Mouse (Mus musculus) small intestine, adult 2 months (tissue): ENCODE measurements around the gene Fuom.

Experiments used
- CTCF ChIP-seq: fragments of 200-500 bp; IDR thresholded peaks from 2 replicates; pipeline ENCODE4 v1.5.1; 2012; ENCODE audit warnings: low read depth, mild to moderate bottlenecking, control low read depth, inconsistent platforms, low read length, moderate library complexity, mixed read lengths; ENCODE audit not compliant: insufficient replicate concordance, insufficient read length; ENCODE audit errors: extremely low read depth
- POLR2A ChIP-seq: fragments of 200-500 bp; IDR thresholded peaks from 2 replicates; pipeline ENCODE4 v1.6.1; 2012; ENCODE audit warnings: low read depth, mild to moderate bottlenecking, control low read depth, inconsistent platforms, low read length, moderate library complexity

GRCm38 (mm10) chr7:140135106-140135770, 33.0 kb upstream of the Fuom start:
- no peak for TF ChIP-seq CTCF
- no peak for TF ChIP-seq POLR2A
